Mouse (Mus musculus): ENCODE measurements around the gene S100a16. TPM values are rescaled to one million over a fixed set of nuclear protein-coding genes. Genes with fewer than 3 reads are reported as not detected.

The S100a16 gene
- polyA plus RNA-seq, 1 experiment from 2014 or later, result 39.6 TPM

DNA sequence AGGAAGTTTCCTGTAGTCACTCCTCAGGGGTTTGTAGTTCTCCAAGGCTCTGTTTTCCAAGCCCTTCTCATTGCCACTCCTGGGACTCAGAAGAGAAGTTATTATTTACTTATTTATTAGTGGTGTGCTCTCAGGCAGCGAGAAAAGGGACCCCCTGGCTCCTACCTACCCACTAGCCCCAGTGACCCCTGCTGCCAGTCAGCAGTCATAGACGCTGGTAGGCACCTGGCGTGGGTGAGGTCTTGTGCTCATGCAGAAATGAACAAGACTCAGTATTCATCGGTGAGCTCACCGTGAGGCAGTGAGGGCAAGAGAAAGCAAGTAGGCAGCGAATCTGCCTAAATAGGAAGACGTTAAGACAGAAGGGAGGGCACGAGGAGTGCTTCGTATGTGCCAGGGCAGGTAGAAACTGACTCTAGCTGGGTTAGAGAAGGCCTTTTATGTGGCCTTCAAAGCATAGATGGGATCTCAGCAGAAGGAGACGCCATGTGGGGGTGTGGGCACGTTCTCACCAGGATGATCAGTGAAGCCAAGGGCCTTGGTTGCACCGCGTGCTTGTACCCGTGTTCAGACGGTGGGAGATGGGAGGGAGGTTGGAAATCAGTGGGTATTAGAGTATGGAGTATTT is 49.1 kb downstream of the S100a16 start:
- Histone ChIP-seq H3K9ac (replicated peaks) (no peak overlapping the region), H3K27ac (no peak overlapping the region), H3K36me3 (no peaks in the 10 kb centered on the region), H3K9me3 (no peaks in the 10 kb centered on the region), H3K27me3 (no peaks in the 10 kb centered on the region), H3K4me3 (replicated peaks) (no peak overlapping the region), H3K4me1 (replicated peaks) (peaks cover 4% of the 10 kb centered on the region), H3K4me2 (no peak overlapping the region)
- WGBS, result 85% methylated on average over 15 of the region's 15 CpGs
- ATAC-seq (ENCODE audit: insufficient number of reproducible peaks, insufficient read depth, low FRiP score, low TSS enrichment, low read depth), result no peak

DNA sequence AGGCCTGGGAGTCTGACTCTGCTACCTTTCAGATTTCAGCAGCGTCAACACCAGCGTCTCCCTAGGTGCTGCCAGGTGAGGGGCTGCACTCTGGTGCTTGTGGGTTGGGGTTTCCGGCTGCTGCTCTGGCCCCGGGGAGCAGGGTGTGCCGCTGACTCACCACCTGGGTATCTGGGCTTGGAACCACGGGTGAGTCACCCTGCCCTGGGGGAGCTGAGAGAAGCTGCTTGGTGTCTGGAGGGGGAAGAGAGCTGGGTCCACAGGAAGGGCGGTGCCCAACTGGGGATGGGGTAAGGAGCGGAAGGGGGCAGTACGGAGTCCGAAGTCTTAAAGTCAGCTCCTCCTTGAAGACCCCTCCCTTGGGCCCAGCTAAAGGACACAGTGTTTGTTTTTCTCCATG is 49.9 kb downstream of the S100a16 start:
- Histone ChIP-seq H3K9me3 (no peaks in the 10 kb centered on the region), H3K4me1 (replicated peaks) (peaks cover 4% of the 10 kb centered on the region), H3K27me3 (no peaks in the 10 kb centered on the region), H3K4me2 (no peak overlapping the region), H3K4me3 (replicated peaks) (no peak overlapping the region), H3K36me3 (no peaks in the 10 kb centered on the region), H3K9ac (replicated peaks) (no peak overlapping the region), H3K27ac (no peak overlapping the region)
- 64% methylated on average over 10 of the region's 10 CpGs for WGBS
- ATAC-seq (ENCODE audit: insufficient number of reproducible peaks, insufficient read depth, low FRiP score, low TSS enrichment, low read depth), result no peak

DNA sequence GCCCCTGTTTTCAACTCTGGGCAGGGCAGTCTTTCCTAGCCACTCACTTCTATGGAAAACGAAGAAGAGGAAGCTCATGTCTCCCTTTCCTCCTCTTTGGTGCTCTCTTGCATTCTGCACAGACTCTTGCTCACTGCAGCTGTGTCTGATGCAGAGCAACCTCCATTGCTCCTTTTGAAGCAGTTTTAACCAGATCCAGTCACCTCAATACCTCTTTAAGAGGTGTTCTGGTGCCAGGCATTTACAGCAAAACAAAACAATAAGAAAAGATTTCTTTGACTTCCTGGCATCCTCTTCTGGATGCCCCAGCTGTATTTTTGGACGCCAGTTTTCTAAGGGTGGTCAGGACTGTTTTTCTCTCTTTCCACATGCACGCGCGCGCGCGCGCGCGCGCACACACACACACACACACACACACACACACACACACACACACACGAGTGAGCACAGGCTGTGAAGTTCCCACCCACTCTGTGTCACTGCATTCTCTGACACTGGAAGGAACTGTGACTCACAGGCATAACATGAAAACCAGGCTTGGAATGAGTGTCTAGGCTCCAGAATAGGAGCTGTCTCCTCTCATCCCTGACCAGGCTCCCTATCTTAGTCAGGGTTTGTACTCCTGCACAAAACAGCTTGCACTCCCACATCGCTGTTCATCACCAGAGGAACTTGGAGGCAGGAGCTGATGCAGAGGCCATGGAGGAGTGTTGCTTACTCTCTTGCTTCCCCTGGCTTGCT is 50.5 kb downstream of the S100a16 start:
- Histone ChIP-seq H3K4me1 (replicated peaks) (peaks cover 4% of the 10 kb centered on the region), H3K4me2 (no peak overlapping the region), H3K27me3 (no peaks in the 10 kb centered on the region), H3K9me3 (no peaks in the 10 kb centered on the region), H3K4me3 (replicated peaks) (no peak overlapping the region), H3K9ac (replicated peaks) (no peak overlapping the region), H3K36me3 (no peaks in the 10 kb centered on the region), H3K27ac (no peak overlapping the region)
- ATAC-seq (ENCODE audit: insufficient number of reproducible peaks, insufficient read depth, low FRiP score, low TSS enrichment, low read depth), result no peak
- 90% methylated on average over 14 of the region's 14 CpGs for WGBS

DNA sequence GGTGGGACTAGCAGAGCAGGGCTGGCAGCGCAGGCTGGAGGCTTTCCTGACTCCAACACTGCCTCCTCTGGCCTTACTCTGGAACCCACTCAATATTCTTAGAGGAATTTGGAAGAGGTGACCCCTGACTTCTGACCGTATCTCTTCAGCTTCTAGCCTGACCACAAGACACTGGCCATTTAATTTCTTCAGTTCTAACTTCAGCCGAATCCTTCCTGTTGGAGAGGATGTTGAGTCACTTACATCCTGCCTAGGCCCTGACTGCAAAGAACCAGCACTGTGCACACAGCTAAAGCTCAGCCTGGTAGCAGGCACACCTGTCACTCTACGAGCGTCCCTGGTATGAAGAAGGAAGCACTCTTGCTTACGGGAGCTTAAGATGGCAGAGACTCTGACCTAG is 52.3 kb downstream of the S100a16 start:
- H3K27me3 ChIP-seq, result no peaks in the 10 kb centered on the region
- no peak overlapping the region for H3K4me3 ChIP-seq (replicated peaks)
- no peak overlapping the region for H3K4me2 ChIP-seq
- H3K9me3 ChIP-seq, result peaks cover 6% of the 10 kb centered on the region; the same call in 1 of the 2 replicates
- no peaks in the 10 kb centered on the region for H3K36me3 ChIP-seq
- H3K4me1 ChIP-seq (replicated peaks), result peaks cover 4% of the 10 kb centered on the region; the same call in 1 of the 2 replicates
- H3K27ac ChIP-seq, result no peak overlapping the region
- WGBS, result 76% methylated on average over 6 of the region's 6 CpGs
- ATAC-seq (ENCODE audit: insufficient number of reproducible peaks, insufficient read depth, low FRiP score, low TSS enrichment, low read depth), result no peak
- no peak overlapping the region for H3K9ac ChIP-seq (replicated peaks)

DNA sequence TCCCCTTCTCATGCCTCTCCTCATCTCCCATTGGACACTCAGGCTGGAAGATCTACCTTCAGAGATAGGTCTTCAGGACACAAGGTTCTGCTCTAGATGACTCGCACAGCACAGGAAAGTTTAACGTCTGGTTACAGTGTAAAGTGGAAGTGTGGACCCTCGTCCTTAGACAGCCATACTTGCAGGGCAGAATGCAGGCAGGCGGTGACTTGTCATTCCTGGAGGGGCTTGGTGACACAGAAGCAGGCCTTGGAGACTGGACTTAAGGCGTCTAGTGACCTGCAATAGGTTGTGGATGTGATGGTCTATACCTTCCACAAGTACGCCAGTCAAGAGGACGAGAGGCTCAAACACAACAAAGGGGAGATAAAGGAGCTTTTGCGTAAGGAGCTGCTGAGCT is 52.9 kb downstream of the S100a16 start, which contains the start of gene S100a2:
TSS of gene S100a2 (plus strand) at position 301 of the 400 bp plus-strand sequence.
- Histone ChIP-seq H3K27me3 (no peaks in the 10 kb centered on the region), H3K9me3 (peaks cover 6% of the 10 kb centered on the region; the same call in 1 of the 2 replicates), H3K27ac (no peak within 1 kb of the TSS), H3K36me3 (no peaks in the 10 kb centered on the region), H3K9ac (replicated peaks) (no peak within 1 kb of the TSS), H3K4me2 (no peak within 1 kb of the TSS), H3K4me1 (replicated peaks) (peaks cover 4% of the 10 kb centered on the region; the same call in 1 of the 2 replicates), H3K4me3 (replicated peaks) (no peak within 1 kb of the TSS)
- WGBS, result 84% methylated on average over 8 of the region's 8 CpGs
- no peak for ATAC-seq (ENCODE audit: insufficient number of reproducible peaks, insufficient read depth, low FRiP score, low TSS enrichment, low read depth)

Other genes with a start within 250 kb of the S100a16 start
- gene Gatad2b, start 244.1 kb upstream of the S100a16 start, polyA plus RNA-seq (2016; fragmentation: Nextera tagmentation; extraction: Ambion mirVana), result 17.7 and 19.5 TPM in 2 replicates
- gene Slc27a3, start 147.3 kb upstream of the S100a16 start, polyA plus RNA-seq (2016; fragmentation: Nextera tagmentation; extraction: Ambion mirVana), result 43.6 and 43.8 TPM in 2 replicates
- gene Ints3, start 103.6 kb upstream of the S100a16 start, polyA plus RNA-seq (2016; fragmentation: Nextera tagmentation; extraction: Ambion mirVana), result 43.4 and 44.5 TPM in 2 replicates
- gene Npr1, start 71.4 kb upstream of the S100a16 start, polyA plus RNA-seq (2016; fragmentation: Nextera tagmentation; extraction: Ambion mirVana), result 2.7 and 3.8 TPM in 2 replicates
- gene Ilf2, start 61.1 kb upstream of the S100a16 start, polyA plus RNA-seq (2016; fragmentation: Nextera tagmentation; extraction: Ambion mirVana), result 329 and 362 TPM in 2 replicates
- gene Snapin, start 46.2 kb upstream of the S100a16 start, polyA plus RNA-seq (2016; fragmentation: Nextera tagmentation; extraction: Ambion mirVana), result 66.2 and 71.3 TPM in 2 replicates
- 210 and 213 TPM in 2 replicates for gene Chtop, start 27.8 kb upstream of the S100a16 start, polyA plus RNA-seq (2016; fragmentation: Nextera tagmentation; extraction: Ambion mirVana)
- gene S100a1, start 22.9 kb upstream of the S100a16 start, polyA plus RNA-seq (2016; fragmentation: Nextera tagmentation; extraction: Ambion mirVana), result 7.3 and 8.3 TPM in 2 replicates
- 19.8 and 20.1 TPM in 2 replicates for gene S100a13, start 22.8 kb upstream of the S100a16 start, polyA plus RNA-seq (2016; fragmentation: Nextera tagmentation; extraction: Ambion mirVana)
- gene S100a14, start 10.4 kb upstream of the S100a16 start, polyA plus RNA-seq (2016; fragmentation: Nextera tagmentation; extraction: Ambion mirVana), result 0.20 and 1.0 TPM in 2 replicates
- gene S100a3, start 23.3 kb downstream of the S100a16 start, polyA plus RNA-seq (2016; fragmentation: Nextera tagmentation; extraction: Ambion mirVana), result 0.06 and 0.16 TPM in 2 replicates
- gene S100a2, start 53.0 kb downstream of the S100a16 start, polyA plus RNA-seq (2016; fragmentation: Nextera tagmentation; extraction: Ambion mirVana), result not detected in 2 replicates
- gene Gm42674, start 64.7 kb downstream of the S100a16 start, polyA plus RNA-seq (2016; fragmentation: Nextera tagmentation; extraction: Ambion mirVana), result not detected in 2 replicates
- 3.5 and 4.7 TPM in 2 replicates for gene S100a4, start 66.5 kb downstream of the S100a16 start, polyA plus RNA-seq (2016; fragmentation: Nextera tagmentation; extraction: Ambion mirVana)
- not detected in 2 replicates for gene S100a5, start 71.3 kb downstream of the S100a16 start, polyA plus RNA-seq (2016; fragmentation: Nextera tagmentation; extraction: Ambion mirVana)
- 25.4 and 30.1 TPM in 2 replicates for gene S100a6, start 75.6 kb downstream of the S100a16 start, polyA plus RNA-seq (2016; fragmentation: Nextera tagmentation; extraction: Ambion mirVana)
- gene S100a7a, start 116.8 kb downstream of the S100a16 start, polyA plus RNA-seq (2016; fragmentation: Nextera tagmentation; extraction: Ambion mirVana), result 0.17 TPM in 1 of 2 replicates, not detected in the other
- 7.1 and 7.3 TPM in 2 replicates for gene S100a8, start 131.7 kb downstream of the S100a16 start, polyA plus RNA-seq (2016; fragmentation: Nextera tagmentation; extraction: Ambion mirVana)
- 3.3 and 3.8 TPM in 2 replicates for gene S100a9, start 158.5 kb downstream of the S100a16 start, polyA plus RNA-seq (2016; fragmentation: Nextera tagmentation; extraction: Ambion mirVana)
- gene Pglyrp4, start 189.7 kb downstream of the S100a16 start, polyA plus RNA-seq (2016; fragmentation: Nextera tagmentation; extraction: Ambion mirVana), result not detected in 2 replicates
- gene Gm5849, start 240.6 kb downstream of the S100a16 start, polyA plus RNA-seq (2016; fragmentation: Nextera tagmentation; extraction: Ambion mirVana), result not detected in 2 replicates